ENCODE assay signal across 8 mouse cellular contexts in genomic region chr14:61680818-61681707, GRCm38 (mm10).
A peak's percentile ranks its signal among the peaks of the same experiment; 100 is the strongest.
DNase-seq lines count a peak whose midpoint lies in the region; ATAC-seq and TF ChIP-seq lines count a peak whose summit lies in the region.

No protein-coding gene starts in this region.

- H3K9me3 ChIP-seq in MEL (replicated peaks; ENCODE audit: insufficient read depth, low read length), result no peaks in the 10 kb centered on the region
- H3K9me3 ChIP-seq in forebrain, embryonic 15.5 days, result no peaks in the 10 kb centered on the region
- no peaks in the 10 kb centered on the region for H3K9me3 ChIP-seq in neural tube, embryonic 15.5 days (replicated peaks)

- no peak; a peak in 1 of 6 replicates for TF ChIP-seq CTCF in MEL (IDR thresholded peaks at IDR 0.05 in 2 of 3, conservative IDR thresholded peaks at IDR 0.05 in 1 of 3; ENCODE audit: control insufficient read depth in 1 of 3, insufficient read depth in 1 of 3, low read depth in 2 of 3, low read length in 3 of 3, poor library complexity in 1 of 3, severe bottlenecking in 1 of 3)
- peak; percentile 59 for TF ChIP-seq CTCF in layer of hippocampus, adult 2 months (conservative IDR thresholded peaks at IDR 0.05)
- no peak for TF ChIP-seq CTCF in lung, adult 2 months (IDR thresholded peaks at IDR 0.05; ENCODE audit: insufficient read depth, low read length)

- peak; percentile 12 to 26; a peak in 2 of 4 replicates for TF ChIP-seq POLR2A in MEL (IDR thresholded peaks at IDR 0.05; ENCODE audit: control insufficient read depth in 1 of 2, insufficient read depth in 1 of 2, low read depth in 1 of 2, low read length in 2 of 2, poor library complexity in 1 of 2)
- TF ChIP-seq POLR2A in lung, adult 2 months (IDR thresholded peaks at IDR 0.05; ENCODE audit: borderline replicate concordance, extremely low read depth, low read depth, low read length), result peak; percentile 80; the same call in 1 of the 2 replicates

- H3K79me2 ChIP-seq in MEL (ENCODE audit: control insufficient read depth, insufficient read depth, low read length, poor library complexity), result peaks cover 38% of the 10 kb centered on the region

- no peak for TF ChIP-seq RAD21 in MEL (IDR thresholded peaks at IDR 0.05; ENCODE audit: low read depth, low read length)

- H3K4me1 ChIP-seq in MEL (ENCODE audit: control insufficient read depth in 1 of 2, insufficient read depth in 2 of 2, low read length in 2 of 2), result peaks cover 0 to 11% of the 10 kb centered on the region in 2 experiments; a peak in 2 of 4 replicates
- H3K4me1 ChIP-seq in forebrain, embryonic 15.5 days, result peaks cover 44% of the 10 kb centered on the region
- peaks cover 8% of the 10 kb centered on the region for H3K4me1 ChIP-seq in lung, adult 2 months (ENCODE audit: control insufficient read depth, insufficient read depth, low read length)
- peaks cover 23% of the 10 kb centered on the region for H3K4me1 ChIP-seq in neural tube, embryonic 15.5 days

- peak overlapping the region; percentile 98 for H3K9ac ChIP-seq in MEL (ENCODE audit: control insufficient read depth, low read depth, low read length, poor library complexity, severe bottlenecking)
- peak overlapping the region; percentile 84 for H3K9ac ChIP-seq in forebrain, embryonic 15.5 days (replicated peaks)
- peak overlapping the region; percentile 74 for H3K9ac ChIP-seq in neural tube, embryonic 15.5 days (replicated peaks)

- peak in 1 of 2 experiments; percentile 25; a peak in 3 of 4 replicates for TF ChIP-seq EP300 in MEL (IDR thresholded peaks at IDR 0.05; ENCODE audit: low read depth in 1 of 2, low read length in 2 of 2)

- DNase-seq in MEL (ENCODE audit: low read depth, low spot score), result peak; percentile 97
- DNase-seq in cerebellum, adult 11-12 months, result peak; percentile 92
- DNase-seq in heart, postnatal 25 days (ENCODE audit: low spot score), result peak; percentile 81
- peak; percentile 85 to 87 for DNase-seq in layer of hippocampus, adult 2 months (ENCODE audit: low spot score in 2 of 2)
- peak; percentile 88 for DNase-seq in lung, adult 2 months
- DNase-seq in thymus, adult 18-20 months, result peak; percentile 82 to 87

- H3K4me3 ChIP-seq in MEL (ENCODE audit: control insufficient read depth in 1 of 2, insufficient read depth in 1 of 2, low read depth in 2 of 2, low read length in 2 of 2), result peak overlapping the region; percentile 67 to 94
- H3K4me3 ChIP-seq in forebrain, embryonic 15.5 days, result peak overlapping the region; percentile 94
- H3K4me3 ChIP-seq in layer of hippocampus, adult 2 months, result peak overlapping the region; percentile 94
- H3K4me3 ChIP-seq in lung, adult 2 months (replicated peaks; ENCODE audit: extremely low read depth, low read depth, low read length), result peak overlapping the region; percentile 83
- peak overlapping the region; percentile 64 for H3K4me3 ChIP-seq in neural tube, embryonic 15.5 days (replicated peaks)

- WGBS in forebrain, embryonic 15.5 days, result under 1% methylated on average over 50 of the region's 50 CpGs
- WGBS in lung, adult 2 months, result under 1% methylated on average over 50 of the region's 50 CpGs
- under 1% methylated on average over 48 of the region's 50 CpGs for WGBS in neural tube, embryonic 15.5 days

- peak overlapping the region; percentile 82 for H3K4me2 ChIP-seq in forebrain, embryonic 15.5 days (replicated peaks)
- peak overlapping the region; percentile 98 for H3K4me2 ChIP-seq in neural tube, embryonic 15.5 days

- H3K36me3 ChIP-seq in MEL (ENCODE audit: control insufficient read depth in 1 of 2, insufficient read depth in 2 of 2, low read length in 2 of 2), result peaks cover 0 to 10% of the 10 kb centered on the region in 2 experiments; a peak in 2 of 4 replicates
- H3K36me3 ChIP-seq in forebrain, embryonic 15.5 days, result peaks cover 2% of the 10 kb centered on the region; the same call in 1 of the 2 replicates
- no peaks in the 10 kb centered on the region for H3K36me3 ChIP-seq in neural tube, embryonic 15.5 days

- no peaks in the 10 kb centered on the region for H3K27me3 ChIP-seq in MEL (ENCODE audit: control insufficient read depth in 1 of 2, insufficient read depth in 2 of 2, low read length in 2 of 2)
- peaks cover 6% of the 10 kb centered on the region; the same call in 1 of the 2 replicates for H3K27me3 ChIP-seq in forebrain, embryonic 15.5 days
- H3K27me3 ChIP-seq in neural tube, embryonic 15.5 days (replicated peaks), result peaks cover 27% of the 10 kb centered on the region

- peak; percentile 75 for ATAC-seq in forebrain, embryonic 15.5 days (replicated peaks)
- ATAC-seq in neural tube, embryonic 15.5 days (ENCODE audit: low FRiP score), result peak; percentile 85

- H3K27ac ChIP-seq in MEL (ENCODE audit: control insufficient read depth, low read depth, low read length), result peak overlapping the region; percentile 97
- H3K27ac ChIP-seq in forebrain, embryonic 15.5 days (replicated peaks), result peak overlapping the region; percentile 99
- H3K27ac ChIP-seq in layer of hippocampus, adult 2 months, result peak overlapping the region; percentile 99
- H3K27ac ChIP-seq in neural tube, embryonic 15.5 days (replicated peaks), result peak overlapping the region; percentile 83

- intact Hi-C loops in heart, postnatal 25 days (cut with DNase I), result loop anchor here (2.0 to 10.0 kb wide), 2 partner anchors 30 to 494 kb away; no protein-coding TSS in a partner anchor

TF ChIP-seq in MEL, 35 proteins besides CTCF, POLR2A, EP300 and RAD21:
- TF ChIP-seq HCFC1 (IDR thresholded peaks at IDR 0.05; ENCODE audit: low read depth, low read length) (peak; percentile 65; the same call in 1 of the 2 replicates), E2F4 (IDR thresholded peaks at IDR 0.05; ENCODE audit: borderline replicate concordance, low read depth, low read length) (peak; percentile 93; the same call in 1 of the 2 replicates), GATA1 (IDR thresholded peaks at IDR 0.05; ENCODE audit: low read depth, low read length) (no peak), JUND (IDR thresholded peaks at IDR 0.05; ENCODE audit: low read depth, low read length) (no peak), NELFE (IDR thresholded peaks at IDR 0.05; ENCODE audit: low read depth, low read length) (peak; percentile 32; the same call in 1 of the 2 replicates), MAZ (IDR thresholded peaks at IDR 0.05; ENCODE audit: low read depth, low read length) (peak; percentile 78), BHLHE40 (IDR thresholded peaks at IDR 0.05; ENCODE audit: borderline replicate concordance, low read depth, low read length) (peak; percentile 79), MAX (IDR thresholded peaks at IDR 0.05; ENCODE audit: low read length) (peak; percentile 85), USF1 (IDR thresholded peaks at IDR 0.05; ENCODE audit: low read depth, low read length) (peak; percentile 97), POLR2AphosphoS2 (IDR thresholded peaks at IDR 0.05; ENCODE audit: low read length) (no peak), SIN3A (IDR thresholded peaks at IDR 0.05; ENCODE audit: low read length) (peak; percentile 70), ETS1 (IDR thresholded peaks at IDR 0.05; ENCODE audit: low read depth, low read length) (peak; percentile 80), KAT2A (conservative IDR thresholded peaks at IDR 0.05; ENCODE audit: low read depth, low read length) (no peak), UBTF (IDR thresholded peaks at IDR 0.05; ENCODE audit: borderline replicate concordance, insufficient read depth, low read depth, low read length) (no peak), MEF2A (IDR thresholded peaks at IDR 0.05; ENCODE audit: extremely low read depth, insufficient replicate concordance, low read depth, low read length, poor library complexity, severe bottlenecking) (peak; percentile 92), USF2 (IDR thresholded peaks at IDR 0.05; ENCODE audit: borderline replicate concordance in 1 of 2, insufficient read depth in 1 of 2, low read depth in 1 of 2, low read length in 2 of 2) (peak; percentile 61 to 84), CHD1 (IDR thresholded peaks at IDR 0.05; ENCODE audit: low read depth, low read length) (no peak), RCOR1 (IDR thresholded peaks at IDR 0.05; ENCODE audit: low read depth, low read length) (no peak), NRF1 (IDR thresholded peaks at IDR 0.05; ENCODE audit: insufficient read depth, low read depth, low read length, poor library complexity, severe bottlenecking) (peak; percentile 39; the same call in 1 of the 2 replicates), SMC3 (IDR thresholded peaks at IDR 0.05; ENCODE audit: low read depth, low read length) (no peak), ZMIZ1 (IDR thresholded peaks at IDR 0.05; ENCODE audit: low read depth, low read length) (peak; percentile 36; the same call in 1 of the 2 replicates), TBP (IDR thresholded peaks at IDR 0.05; ENCODE audit: low read depth, low read length) (peak; percentile 17; the same call in 1 of the 2 replicates), ZKSCAN1 (IDR thresholded peaks at IDR 0.05; ENCODE audit: low read depth, low read length) (no peak), MXI1 (IDR thresholded peaks at IDR 0.05; ENCODE audit: low read depth, low read length) (peak; percentile 28; the same call in 1 of the 2 replicates), ZNF384 (IDR thresholded peaks at IDR 0.05; ENCODE audit: low read depth, low read length) (no peak)

Comparison
In these comparisons a context has a peak if more than half of its experiments do, and no peak if none do; other contexts are left out.
1. Peak in every context shown above with its lines: DNase-seq, ATAC-seq, H3K4me3 ChIP-seq and H3K27ac ChIP-seq.